Mouse (Mus musculus): ENCODE data around the gene 4930455H04Rik.

The 4930455H04Rik gene

DNA sequence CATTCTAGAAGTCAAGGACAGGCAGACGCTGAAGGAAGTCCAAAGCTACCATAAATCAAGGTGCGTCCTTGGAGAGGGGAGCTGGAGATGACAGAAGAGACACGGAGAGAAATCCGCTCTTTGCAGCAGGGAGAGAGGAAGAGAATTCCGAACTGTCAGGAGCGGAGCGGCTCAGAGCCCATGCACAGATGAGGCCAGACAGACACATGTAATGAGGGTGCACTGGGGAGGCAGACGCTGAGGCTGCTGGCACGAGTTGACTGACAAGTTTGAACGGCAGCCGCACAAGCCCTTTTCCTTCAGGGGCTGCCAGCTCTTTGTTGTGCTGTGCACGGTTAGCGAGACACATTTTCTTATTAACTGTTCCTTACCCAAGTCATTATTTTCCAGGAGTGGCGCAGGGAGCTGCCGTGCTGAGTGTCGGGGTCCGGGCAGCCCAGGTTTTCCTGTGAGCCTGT, 502 bp downstream of the 4930455H04Rik start, which contains the start of gene Palmd:
Gene Palmd, minus strand, starts transcription at position 448 of the 458 bp plus-strand sequence.
- peak; percentile 56 for DNase-seq

DNA sequence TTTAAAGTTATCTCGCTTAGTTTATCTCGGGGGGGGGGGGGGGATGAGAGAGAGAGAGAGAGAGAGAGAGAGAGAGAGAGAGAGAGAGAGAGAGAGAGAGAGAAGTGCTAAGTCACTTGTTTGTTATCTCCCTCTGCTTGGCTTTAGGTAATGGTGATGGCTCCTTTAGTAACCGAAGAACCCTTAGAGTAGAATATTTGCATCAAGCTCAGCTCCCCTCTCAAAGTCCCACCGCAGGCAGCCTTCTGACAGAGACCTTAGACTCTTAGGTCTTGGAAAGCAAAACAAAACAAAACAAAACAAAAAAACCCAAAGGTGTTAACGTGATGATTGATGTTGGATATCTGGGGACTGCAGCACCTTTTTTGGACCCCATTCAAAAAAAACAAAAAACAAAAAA, 936 bp downstream of the 4930455H04Rik start:
- DNase-seq: no peak

DNA sequence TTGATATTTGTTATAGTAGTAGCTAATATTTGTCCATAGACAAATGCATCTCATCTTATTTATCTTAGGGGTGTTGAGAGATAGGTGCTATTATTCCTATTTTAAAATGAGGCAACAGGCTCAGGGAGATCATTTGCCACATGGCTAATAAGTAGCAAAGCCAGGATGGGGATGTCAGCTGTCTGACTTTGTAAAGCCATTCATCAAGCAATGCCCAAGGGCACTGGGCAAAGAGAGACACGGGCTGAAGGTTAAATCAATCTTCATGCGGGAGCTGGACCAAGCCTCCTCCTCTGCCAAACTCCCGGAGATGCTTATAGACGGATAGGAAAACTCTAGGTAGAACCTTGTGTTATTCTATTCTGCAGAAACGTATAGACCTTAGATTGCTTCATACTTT, 1.7 kb downstream of the 4930455H04Rik start:
- no peak for DNase-seq

DNA sequence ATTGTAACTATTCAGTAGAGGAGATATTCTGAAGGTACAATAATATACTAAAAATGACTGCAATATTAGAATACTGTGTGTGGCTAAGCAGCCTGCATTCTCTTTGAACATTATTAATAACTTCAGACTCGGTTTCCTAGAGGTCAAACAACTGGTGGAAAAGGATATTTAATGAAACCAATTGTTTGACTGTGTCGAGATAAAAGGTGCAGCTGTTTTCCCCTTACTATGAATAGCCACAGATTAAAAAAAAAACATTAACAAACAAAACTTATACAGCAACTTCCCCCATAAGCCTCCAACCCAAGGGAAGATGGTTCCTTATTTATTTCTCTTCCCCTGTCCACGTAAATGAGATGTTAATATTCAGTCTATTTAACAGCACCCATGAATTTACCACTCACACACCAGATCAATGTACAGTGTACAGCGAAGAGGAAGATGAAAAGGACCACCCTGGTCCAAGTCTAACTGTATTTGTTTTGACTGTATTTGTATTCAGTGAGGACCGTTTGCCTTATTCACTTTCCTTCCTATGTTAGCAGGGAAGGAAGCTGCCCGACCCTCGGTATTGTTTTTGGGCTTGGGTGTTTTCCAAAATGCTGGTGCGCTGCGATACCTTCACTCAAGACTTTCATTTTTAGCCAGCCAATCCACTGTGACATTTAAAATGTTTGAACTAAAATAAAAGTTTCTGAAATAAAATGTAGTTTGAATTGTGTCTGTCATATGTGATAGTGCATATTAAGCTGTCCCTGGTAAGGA, 13.9 kb downstream of the 4930455H04Rik start:
- DNase-seq: no peak

DNA sequence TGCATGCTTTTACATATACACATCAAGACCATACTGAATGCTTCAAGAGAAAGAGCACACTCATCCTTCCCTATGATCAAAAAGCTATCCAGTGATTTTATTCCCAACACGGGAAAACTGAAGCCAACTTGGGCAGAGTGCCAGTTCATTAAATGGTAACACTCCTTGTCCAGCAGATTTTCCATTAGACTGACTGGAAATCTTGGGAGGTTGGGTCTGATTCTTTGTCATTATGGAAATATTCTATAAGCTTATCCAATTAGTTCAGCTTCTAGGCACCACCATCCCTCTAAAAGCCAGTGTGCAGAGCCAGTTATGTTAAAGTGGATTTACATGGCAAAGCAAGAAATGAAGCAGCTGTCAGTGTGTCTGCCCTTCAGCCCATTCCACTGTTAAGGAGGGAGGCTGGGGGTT, 17.0 kb downstream of the 4930455H04Rik start:
- DNase-seq: no peak

DNA sequence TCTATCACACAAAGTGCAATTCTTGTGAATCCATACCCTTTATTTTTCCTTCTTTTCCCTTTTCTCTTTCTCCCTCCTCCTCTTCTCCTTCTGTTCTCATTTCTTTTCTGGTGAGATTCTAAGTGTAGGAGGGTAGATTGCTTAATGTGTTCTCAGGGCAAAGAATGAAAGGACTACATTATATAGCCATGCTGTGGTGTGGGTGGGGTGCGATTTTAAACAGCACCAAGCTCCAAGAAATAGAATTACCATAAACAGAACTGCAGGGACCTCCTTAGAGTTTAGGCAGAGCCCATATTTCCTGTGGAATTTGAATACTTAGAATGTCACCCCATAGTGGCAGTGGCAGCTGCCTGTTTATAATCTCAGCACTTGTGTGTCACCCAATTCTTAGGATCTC, 17.7 kb downstream of the 4930455H04Rik start:
- DNase-seq: no peak

DNA sequence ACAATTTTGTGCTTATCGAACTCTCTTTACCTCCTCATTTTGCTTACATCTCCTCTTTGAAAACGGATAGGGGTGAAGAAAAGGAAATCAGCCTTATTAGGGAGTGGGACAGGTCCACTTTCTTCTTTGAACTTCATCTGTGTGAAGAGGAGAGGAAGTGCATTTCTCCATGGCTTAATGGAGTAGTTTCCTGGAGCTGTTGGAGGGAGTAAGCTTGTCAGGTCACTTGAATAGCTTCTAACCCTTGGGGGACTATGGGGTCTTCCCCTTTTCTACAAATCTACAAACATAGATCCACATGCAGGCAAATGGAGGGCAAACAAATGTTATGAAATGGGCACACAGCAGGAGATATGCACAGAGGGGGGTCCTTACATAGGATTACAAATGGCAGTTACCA, 18.4 kb downstream of the 4930455H04Rik start:
- DNase-seq: no peak

DNA sequence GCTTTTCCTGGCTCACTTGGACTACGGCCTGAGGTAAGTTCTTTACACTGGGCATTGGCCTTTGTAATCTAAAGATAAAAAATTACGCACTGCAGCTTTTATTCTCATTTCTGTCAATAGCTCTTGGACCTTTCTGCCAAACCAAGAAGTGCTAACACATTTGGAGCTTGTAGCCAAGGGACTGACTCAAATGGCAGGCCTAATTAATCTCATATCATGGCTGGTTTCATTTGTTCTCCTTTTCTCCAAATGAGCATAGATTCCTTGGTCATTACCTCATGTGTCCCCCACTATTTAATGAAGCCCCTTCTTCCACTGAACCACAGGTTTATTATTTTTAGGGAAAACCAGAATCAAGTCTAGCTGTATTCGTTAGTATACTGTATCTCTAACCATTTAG, 20.2 kb downstream of the 4930455H04Rik start:
- DNase-seq: no peak

DNA sequence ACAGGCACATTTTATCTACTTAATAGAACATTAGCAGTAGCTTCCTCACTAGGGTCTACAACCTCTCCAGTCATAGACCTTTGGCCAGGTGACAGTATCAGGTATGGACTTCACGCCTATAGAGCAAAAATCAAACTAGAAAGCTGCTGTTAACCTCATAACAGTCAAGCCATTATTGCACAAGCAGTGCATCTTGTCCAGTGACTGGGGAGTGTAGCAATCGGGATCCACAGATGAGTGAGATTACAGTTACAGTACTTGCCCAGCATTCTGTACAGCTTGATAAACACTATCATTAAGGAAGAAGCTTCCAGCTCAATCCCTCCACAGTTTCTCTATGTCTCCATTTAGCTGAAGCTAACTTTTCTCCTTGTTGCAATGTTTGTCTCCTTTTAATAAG, 23.1 kb downstream of the 4930455H04Rik start:
- DNase-seq: no peak

DNA sequence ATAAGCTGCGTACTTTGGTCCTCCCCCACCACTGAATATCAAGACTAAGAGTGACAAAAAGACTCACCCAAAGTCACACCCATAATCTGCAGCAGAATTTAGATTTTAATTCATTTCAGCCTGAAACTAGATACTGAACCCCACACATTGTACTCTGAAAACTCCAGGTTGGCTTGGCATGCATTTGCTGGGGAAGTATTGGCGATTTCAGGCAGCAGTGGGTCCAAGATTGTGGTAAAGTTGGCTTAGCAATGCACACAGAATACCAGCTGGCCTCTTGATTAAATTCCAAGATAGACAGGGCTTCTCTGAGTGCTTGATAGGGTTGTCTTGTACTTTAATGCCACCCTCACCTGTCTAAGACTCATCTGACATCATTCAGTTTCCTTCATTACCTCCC, 24.9 kb downstream of the 4930455H04Rik start:
- DNase-seq: no peak

DNA sequence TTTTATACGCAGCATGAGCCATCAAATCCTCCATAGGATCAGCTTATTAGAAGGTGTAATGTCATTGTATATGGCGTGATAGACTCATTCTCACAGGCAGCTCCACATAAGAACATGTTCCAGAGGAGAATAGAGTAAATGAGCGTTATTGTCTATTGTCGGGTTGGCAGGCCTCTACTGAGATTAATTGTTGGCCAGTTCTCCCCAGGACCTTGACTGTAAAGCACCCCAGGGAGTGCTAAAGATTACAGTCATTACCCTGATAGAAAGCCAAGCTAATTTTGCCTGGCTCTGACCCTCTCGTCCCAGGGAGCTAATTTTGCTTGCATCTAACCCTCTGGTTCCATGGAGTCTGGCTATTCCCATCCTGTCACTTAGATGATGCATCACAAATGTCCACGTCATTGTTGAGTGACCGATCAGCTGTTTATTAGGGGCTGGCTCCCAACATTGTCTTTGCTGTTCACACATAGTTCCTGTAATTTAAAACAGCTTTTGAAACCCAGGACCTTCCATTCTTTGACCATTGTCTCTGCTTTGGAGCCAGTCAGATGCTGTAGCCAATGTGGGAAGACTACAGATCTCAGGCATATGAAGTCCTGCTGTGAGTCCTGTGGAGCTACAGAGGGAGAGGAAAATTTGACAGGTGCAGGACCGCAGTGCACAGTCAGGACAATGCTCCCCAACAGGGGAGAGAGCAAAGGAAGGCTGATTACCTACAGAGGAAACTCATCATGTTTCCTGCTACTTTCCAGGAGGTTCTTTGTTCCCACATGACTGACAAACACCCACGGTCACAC, 33.8 kb downstream of the 4930455H04Rik start:
- no peak for DNase-seq

DNA sequence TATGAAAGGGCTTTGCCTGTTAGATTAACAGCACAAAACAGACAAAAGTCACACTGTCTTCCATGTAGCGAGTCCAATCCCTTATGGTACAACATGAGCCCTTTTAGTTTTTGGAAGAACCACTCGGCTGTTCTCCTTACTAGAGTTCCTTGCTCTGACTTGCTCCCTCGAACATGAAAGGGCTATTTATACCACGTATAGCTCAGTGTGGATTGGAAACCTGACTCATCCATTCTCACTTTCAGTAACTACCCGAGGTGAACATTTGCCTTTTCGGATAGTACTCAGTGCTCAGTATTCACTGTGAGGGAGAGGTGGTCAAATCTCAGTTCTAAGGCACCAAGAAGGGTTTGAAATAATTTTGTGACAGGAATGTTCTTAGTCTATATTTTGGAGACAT, 35.3 kb downstream of the 4930455H04Rik start:
- no peak for DNase-seq

DNA sequence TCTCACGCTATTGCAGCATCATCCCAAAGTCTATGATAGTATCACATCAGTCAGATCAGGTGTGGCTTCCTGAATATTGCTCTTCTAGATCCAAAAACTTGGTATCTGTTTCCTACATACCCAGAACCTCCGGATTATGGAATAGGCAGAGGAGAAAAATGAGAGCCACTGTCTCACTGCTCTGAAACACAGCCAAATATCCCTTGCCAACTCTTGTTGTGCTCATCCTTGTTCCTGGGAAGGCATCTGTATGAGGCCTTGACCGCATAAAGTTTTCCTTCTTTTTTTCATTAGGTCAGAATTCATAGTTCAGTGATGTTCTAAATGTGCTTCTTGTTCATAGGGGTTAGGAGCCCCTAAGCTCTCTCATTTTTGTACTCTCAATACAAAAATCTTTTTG, 38.6 kb downstream of the 4930455H04Rik start:
- no peak for DNase-seq

DNA sequence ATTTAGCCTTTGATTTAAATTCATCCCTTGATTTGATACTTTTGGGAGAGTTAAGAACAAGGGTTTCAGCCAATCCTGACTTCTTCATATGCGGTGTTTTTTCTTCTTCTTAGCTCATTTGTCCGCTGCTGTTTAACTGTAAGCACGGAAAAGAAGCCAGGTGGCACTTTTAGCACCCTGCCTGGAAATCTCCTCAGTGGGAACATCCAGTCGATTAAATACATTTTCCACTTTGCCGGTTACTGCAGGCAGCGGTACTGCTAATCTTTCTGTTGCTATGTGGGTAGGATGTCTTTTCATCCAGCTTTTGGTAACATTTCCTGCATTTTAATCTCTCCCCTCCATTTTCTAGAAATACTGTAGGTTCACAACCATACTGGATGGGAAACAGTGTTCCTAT, 39.3 kb downstream of the 4930455H04Rik start:
- DNase-seq: no peak

DNA sequence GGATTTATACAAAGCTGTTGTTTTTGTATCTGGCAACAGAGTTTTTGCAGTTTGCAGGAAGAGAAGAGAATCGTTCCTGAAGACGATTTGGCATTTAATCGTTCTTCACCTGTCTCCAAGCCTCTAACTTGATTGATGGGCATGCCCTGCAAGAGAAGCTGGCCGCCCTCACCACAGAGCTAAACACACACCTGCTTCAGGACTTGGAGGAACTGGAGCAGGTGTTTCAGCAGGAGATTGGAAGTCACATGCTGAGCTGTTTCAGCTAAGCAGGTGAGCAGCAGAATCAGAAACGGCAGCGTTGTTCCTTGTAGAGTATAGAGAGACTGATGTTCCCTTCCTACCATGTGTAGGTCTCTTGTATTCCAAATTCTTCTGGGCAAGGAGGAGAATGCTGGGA, 42.1 kb downstream of the 4930455H04Rik start:
- no peak for DNase-seq

DNA sequence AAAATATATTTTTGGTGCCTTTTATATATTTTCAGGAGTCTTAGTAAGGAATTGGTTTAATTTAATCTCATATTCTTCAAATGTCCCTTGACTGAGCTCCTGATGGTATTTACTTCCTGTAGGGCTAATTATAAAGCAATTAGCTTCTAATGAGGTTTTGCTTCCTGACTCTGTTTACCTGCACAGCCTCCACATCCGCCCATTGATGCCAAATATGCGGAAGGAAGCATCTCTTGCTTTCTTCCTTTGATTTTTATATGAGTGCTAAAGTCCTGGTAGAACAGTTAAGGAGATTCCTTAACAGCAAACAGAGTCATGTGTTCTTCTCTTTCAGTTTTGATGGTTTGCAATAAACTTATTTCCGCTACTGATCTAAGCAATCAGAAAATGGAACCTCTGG, 52.3 kb downstream of the 4930455H04Rik start:
- DNase-seq: no peak

DNA sequence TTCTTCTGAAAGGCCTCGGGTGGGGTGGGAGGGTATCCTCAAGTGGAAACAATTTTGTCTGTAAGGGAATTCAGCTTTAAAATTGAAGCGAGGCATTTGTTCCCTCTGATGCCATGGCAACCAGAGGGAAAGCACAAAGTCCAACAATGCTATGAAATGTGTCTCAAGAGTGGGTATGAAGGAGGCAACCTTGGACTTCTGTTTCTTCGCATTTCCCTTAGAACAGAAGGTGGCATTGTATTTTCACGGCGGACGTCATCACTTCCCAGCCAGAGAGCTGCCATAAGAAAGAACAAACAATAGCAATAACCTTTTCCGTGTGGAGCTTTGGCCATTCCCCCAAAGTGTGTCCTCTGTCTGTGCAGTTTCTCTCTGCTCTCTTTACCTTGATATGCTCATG, 53.8 kb downstream of the 4930455H04Rik start:
- DNase-seq: no peak

DNA sequence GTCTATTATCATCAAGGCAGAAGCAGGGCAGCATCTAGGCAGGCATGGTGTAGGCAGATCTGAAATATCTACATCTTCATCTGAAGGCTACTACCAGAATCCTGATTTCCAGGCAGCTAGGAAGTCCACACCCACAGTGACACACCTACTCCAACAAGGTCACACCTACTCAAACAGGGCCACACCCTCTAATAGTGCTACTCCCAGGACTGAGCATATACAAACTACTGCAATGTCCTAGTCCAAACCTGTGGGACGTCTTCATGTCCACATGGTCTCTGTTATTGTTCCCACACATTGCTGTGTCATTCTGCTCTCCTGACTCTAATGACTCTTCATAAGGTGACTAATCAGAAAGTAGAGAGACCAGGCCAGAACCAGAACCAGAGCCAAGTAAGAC, 56.0 kb downstream of the 4930455H04Rik start:
- DNase-seq: no peak

DNA sequence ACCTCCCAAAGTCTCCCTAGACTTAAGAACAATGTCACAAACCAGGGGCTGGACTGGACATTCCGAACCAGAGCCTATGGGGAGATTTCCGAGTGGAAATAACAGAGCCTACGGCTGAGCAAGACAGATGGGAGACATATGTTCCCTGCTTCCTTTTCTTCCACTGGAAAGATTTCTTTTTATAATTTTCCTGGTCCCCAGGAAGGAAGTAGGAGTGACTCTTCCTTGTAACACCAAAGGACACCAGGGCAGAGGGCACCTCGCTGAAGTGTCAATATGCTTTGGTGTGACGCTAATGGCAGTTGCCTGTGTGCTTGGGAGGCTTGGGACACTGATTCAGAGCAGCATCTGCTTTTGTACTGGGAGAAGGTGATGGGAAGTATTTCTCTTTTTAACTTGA, 56.5 kb downstream of the 4930455H04Rik start:
- DNase-seq: no peak

DNA sequence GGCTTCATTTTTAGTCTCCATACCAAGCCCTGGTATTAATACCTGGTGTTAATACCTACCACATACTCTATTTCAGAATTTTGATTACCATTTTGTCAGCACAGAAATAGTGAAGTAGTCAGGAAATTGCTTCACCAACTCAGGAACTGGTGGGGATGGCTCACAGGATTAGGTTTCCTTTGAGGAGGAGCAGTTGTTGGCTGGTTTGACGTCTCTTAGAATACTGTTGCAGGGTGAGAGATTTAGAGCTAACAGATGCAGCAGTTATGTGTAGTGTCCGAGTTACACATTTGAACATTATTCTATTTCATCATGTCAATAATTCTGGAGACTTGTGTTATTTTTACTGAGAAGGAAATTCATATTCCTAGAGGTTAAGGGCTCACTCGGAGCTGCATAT, 57.4 kb downstream of the 4930455H04Rik start:
- no peak for DNase-seq
